Mouse (Mus musculus) erythroblast, embryonic 14.5 days (primary cell): Measurements from ENCODE around the gene Actr2.

ENCODE experiments used
- GATA1 ChIP-seq: IDR thresholded peaks from 2 replicates; pipeline ENCODE4 v1.6.1; 2012; ENCODE audit warnings: low read length, inconsistent platforms, mixed read lengths
- TAL1 ChIP-seq: IDR thresholded peaks from 3 replicates; pipeline ENCODE4 v1.6.1; 2012; ENCODE audit warnings: low read length, inconsistent platforms, mixed read lengths

DNA sequence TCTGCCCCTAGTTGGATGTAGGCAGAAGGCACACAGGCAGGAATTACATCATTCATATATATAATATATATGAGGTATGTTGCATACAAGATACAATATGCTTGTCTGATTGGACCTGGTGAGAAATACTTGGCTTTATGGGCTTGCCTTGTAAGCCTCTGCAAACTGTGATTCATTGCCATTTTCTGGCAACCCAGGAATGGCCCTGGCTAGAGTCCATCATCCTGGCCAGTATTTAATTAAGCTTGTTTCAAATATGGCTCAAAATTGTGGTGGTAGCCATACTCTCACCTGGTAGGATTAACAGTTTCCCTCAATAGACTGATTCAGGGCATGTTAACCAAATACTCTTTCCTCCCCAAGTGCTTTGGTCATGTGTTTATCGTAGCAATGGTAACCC lies 46.6 kb downstream of the Actr2 start:
- TF ChIP-seq GATA1 = no peak
- TF ChIP-seq TAL1 = no peak
